Mouse (Mus musculus) hematopoietic multipotent progenitor cell, adult 10-12 weeks (in vitro differentiated cells): ENCODE data around the gene Tgif2. TPM values are rescaled to one million over a fixed set of nuclear protein-coding genes. Genes with fewer than 3 reads are reported as not detected.

Source experiments
- polyA plus RNA-seq: library from polyadenylated mRNA; stranded (reverse); fragments of >175 nt; gene quantifications from 2 replicates; pipeline ENCODE4 v1.2.3, GENCODE M21; 2012; ENCODE audit warnings: low replicate concordance

Gene Tgif2
- 21.4 and 24.7 TPM in 2 replicates for polyA plus RNA-seq

DNA sequence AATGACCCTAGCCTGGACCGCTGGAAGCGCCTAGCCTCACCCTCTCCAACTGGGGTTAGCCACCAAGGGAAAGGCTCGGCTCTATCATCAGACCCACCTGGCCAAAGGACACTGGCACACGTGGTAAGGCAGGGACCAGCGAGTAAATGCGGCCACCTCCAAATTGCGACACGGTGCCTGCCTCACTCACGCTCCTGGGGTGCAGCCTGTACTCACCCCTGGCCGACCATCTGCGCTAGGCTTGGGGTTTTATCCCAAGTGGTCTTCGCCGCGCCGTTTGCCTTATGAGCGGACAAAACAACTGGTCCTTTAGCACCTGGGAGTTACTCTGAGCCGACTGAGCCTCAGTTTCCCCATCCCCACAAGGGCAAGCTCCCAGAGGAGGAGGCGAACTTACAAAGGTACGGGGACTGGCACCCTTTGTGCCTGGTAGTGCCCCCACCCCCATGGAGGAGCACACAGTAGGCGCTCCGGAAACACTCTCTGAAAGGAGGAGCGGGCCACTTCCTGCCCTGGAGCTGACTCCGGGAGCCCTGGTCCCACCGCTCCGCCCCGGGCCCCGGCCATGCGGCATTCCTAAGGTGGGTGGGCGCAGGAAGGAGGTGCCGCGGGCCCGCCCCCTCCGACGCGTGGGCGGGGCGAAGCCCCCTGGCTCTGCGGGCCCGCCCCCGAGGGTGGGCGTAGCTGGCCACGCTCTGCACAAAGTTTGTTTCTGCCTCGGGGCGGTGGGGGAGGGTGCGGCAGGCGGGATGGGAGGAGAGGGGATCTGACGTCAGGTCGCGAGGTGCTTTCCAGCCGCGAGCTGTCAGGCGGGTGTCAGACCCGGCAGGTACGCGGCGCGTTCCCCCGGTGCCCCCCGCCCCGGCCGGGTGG is at the start of gene Tgif2:
Gene Tgif2, plus strand, starts transcription at position 689 of the 873 bp plus-strand sequence.

DNA sequence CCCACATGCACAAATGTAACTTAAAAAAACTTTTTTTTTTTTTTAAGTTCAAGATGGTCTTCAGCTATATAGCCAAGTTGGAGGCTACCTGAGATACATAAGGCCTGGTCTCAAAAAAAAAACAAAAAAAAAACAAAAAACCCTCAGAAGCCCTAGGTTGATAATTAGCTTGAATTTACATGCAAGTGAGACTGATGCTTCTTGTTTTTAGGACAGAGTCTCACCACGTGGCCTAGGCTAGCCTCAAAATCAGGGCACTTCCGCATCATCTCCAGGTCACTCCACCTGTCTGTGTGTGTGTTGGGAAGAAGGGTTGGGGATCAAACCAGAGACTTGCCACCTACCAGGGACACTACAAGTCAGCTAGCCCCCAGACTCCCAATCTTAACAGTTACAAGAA is 18.0 kb downstream of the Tgif2 start, which contains the start of gene 4930518I15Rik:
Gene 4930518I15Rik, minus strand, starts transcription at position 112 of the 400 bp plus-strand sequence.

DNA sequence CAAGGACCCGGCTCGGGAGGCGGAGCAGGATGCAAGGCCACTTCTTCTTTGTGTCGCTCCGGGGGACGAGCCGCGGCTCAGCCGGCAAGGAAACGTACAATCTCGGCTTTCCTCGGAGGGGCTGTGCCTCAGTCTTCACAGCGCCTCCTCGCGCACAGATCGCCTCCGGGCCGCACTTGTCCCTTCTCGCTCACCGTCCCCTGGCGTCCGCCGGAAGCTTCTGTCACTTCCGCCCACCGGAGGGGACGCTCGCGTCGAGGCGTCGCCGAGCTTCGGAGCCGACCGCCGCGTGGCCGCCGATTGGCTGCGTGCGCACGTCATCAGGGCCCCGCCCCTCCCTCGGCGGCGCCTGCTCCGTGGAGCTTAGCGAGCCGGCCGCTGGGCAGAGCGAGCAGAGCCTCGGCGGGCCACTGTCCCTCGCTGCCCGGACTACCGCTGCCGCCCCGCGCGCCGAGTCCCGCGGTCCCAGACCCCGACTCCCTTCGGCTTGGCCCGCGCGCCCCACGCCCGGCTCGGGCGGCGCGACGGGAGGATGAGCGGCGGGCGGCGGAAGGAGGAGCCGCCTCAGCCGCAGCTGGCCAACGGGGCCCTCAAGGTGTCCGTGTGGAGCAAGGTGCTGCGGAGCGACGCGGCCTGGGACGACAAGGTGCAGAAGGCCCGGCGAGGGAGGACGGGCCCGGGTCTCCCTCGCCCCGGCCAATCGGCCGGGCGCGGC is 23.1 kb downstream of the Tgif2 start, which contains the start of gene Rab5if:
Gene Rab5if, plus strand, starts transcription at position 357 of the 715 bp plus-strand sequence.

DNA sequence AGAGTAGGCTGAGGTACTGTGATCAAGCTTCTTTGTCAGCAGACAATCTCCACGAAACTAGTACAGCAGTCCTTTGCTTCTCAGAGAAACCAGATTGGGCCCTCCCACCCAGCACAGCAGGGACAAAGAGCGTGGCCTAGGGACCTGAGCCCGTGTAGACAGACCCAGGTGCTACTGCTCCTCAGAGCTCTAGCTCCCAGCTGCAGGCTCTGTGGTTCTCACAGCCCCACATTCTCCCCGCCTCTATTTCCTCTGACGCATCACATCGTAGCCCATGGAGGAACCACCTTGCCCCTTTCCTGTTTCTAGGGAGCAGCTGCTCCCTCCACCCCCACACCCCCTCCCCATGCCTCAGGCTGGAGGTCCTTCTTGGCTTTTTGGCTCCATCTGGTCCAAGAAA is 47.2 kb downstream of the Tgif2 start, which contains the start of gene Sla2:
Gene Sla2, minus strand, starts transcription at position 176 of the 400 bp plus-strand sequence.

Other genes with a start within 250 kb of the Tgif2 start
- gene Dlgap4, start 226.3 kb upstream of the Tgif2 start, polyA plus RNA-seq = 72.1 and 136 TPM in 2 replicates
- gene Myl9, start 64.6 kb upstream of the Tgif2 start, polyA plus RNA-seq = 7.5 and 9.6 TPM in 2 replicates
- 1.2 and 1.7 TPM in 2 replicates for gene 4930518I15Rik, start 17.9 kb downstream of the Tgif2 start, polyA plus RNA-seq
- gene Rab5if, start 23.1 kb downstream of the Tgif2 start, polyA plus RNA-seq = 34.4 and 42.2 TPM in 2 replicates
- 9.1 and 17.6 TPM in 2 replicates for gene Sla2, start 47.2 kb downstream of the Tgif2 start, polyA plus RNA-seq
- gene Ndrg3, start 152.0 kb downstream of the Tgif2 start, polyA plus RNA-seq = 3.8 and 7.1 TPM in 2 replicates
- gene Dsn1, start 167.1 kb downstream of the Tgif2 start, polyA plus RNA-seq = 0.98 and 1.1 TPM in 2 replicates
- gene Soga1, start 239.2 kb downstream of the Tgif2 start, polyA plus RNA-seq = 4.9 and 12.2 TPM in 2 replicates
- not detected in 2 replicates for gene Tldc2, start 247.0 kb downstream of the Tgif2 start, polyA plus RNA-seq